Mouse (Mus musculus) left cerebral cortex, postnatal 14 days (tissue): ENCODE measurements at regions not wholly inside any gene's neighbourhood (a gene's known extent, or its start where the extent isn't known, plus 50 kb on each side); places are given as distances from the start of the nearest gene placed in this dataset.

Source experiments
- DNase-seq, 2 experiments: peaks; one replicate each; pipeline ENCODE4 v3.0.0; 2021 to 2022; ENCODE audit warnings: low spot score in 2 of 2, mixed read lengths in 1 of 2
- intact Hi-C: fragments of 180-260 bp; cut with DNase I; formaldehyde crosslinking; loops from one replicate; pipeline ENCODE4 v1.15.1; 2025

- no peak for DNase-seq
- intact Hi-C loops, result no loop called here
Measured at GRCm38 (mm10) chr1:72108678-72109077, 103.4 kb downstream of the Mreg start.

DNA sequence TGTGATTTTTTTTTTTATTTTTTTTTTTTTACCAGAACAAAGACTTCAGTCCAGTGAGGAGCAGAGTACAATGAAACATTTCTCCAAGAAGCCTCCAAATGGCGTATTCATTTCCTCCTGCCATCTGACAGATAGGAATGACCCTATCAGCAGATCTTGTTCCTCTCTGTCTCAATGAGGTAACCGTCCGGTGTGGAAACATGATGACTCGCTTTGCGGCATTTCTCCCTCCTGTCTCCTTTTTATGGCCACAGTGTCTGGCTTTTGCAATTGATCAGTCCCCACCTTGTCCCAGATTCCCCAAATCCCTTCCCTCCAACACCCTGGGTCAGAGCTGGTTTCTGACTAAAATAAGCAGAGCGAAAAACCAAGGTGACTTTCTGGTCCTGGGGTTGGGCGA, 105.0 kb downstream of the Mreg start:
- DNase-seq, result no peak
- intact Hi-C loops, result no loop called here

GRCm38 (mm10) chr1:72106655-72107054, 105.5 kb downstream of the Mreg start:
- no peak for DNase-seq
- intact Hi-C loops, result no loop called here

- intact Hi-C loops, result no loop called here
- DNase-seq, result no peak
Measured at GRCm38 (mm10) chr1:72105435-72106057, 106.6 kb downstream of the Mreg start.

DNA sequence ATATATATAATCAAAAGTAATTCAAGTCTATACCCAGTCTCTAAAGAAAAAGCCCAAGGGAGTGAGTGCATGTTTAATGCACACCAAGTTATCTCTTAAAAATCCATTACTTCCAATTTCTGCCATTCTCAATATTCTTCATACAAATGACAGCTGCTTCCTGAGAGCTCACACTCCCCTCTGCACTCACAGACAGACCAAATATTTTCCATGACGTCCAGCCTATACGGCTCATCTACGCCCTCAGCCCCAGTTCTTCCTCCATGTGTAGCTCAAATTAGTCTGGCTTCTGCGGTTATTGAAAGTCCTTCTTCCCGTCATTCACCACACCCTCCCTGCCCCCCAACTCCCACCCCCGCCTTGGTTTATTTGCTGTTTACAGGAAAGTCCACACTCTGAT, 108.1 kb downstream of the Mreg start:
- intact Hi-C loops, result no loop called here
- no peak for DNase-seq

- DNase-seq, result no peak
- intact Hi-C loops, result no loop called here
Measured at GRCm38 (mm10) chr1:72103387-72103786, 108.7 kb downstream of the Mreg start.

DNA sequence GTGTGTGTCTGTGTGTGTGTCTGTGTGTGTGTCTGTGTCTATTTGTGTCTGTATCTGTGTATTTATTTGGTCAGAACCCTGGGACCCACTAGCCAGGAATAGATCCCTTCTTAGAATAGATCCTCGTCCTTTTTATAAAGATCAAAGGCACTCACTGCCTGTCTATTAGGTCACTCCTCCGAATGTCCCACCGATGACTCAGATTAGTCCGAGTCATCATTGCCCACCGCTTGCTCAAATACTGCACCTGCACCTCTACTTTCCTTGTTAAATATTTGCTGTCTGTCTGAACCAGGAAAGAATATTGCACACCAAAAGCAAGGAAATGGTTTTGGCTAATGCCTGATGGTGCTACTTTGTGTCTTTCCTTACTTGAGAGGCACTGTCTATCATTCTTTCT, 112.7 kb downstream of the Mreg start:
- intact Hi-C loops, result no loop called here
- DNase-seq, result no peak

GRCm38 (mm10) chr1:72091344-72091743, 120.8 kb downstream of the Mreg start:
- DNase-seq, result no peak
- intact Hi-C loops, result no loop called here

DNA sequence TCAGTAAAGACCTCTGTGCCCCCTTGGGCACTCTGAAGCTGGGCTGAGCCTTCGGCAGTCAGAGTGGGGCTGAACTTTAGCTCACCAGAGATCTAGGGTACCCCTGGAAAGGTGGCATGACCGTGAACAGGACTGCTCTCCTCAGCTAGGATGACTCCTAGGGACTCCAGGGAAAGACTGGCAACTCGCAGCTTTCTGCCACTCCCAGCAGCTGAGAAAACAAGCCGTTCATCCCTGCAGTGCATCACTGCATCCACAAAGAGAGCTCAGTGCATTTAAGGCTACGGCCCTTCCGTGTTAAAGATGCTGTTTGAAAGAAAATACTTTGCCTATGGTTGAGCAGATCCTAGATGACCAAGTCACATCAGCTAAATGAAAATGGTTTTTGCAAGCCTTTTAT, 126.4 kb downstream of the Mreg start:
- intact Hi-C loops, result no loop called here
- no peak for DNase-seq

DNA sequence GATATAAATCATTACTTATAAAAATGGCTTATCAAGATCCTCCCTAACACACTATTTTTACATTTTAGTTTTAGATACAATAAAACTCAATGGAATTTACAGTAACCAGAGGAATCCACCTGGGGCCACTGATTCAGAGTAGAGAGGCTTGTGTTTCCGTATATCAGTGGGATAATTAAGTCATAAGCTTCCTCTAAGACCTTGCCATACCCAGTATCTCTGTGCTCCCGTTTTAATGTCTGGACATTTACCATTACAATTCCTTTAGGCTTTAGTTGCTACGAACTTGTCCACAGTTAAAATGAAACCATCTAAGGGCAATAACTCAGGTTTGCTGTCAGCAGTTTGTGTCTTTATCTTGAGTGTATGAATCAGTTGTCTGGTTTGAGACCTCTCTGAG, 127.9 kb downstream of the Mreg start:
- no peak for DNase-seq
- intact Hi-C loops, result no loop called here

DNA sequence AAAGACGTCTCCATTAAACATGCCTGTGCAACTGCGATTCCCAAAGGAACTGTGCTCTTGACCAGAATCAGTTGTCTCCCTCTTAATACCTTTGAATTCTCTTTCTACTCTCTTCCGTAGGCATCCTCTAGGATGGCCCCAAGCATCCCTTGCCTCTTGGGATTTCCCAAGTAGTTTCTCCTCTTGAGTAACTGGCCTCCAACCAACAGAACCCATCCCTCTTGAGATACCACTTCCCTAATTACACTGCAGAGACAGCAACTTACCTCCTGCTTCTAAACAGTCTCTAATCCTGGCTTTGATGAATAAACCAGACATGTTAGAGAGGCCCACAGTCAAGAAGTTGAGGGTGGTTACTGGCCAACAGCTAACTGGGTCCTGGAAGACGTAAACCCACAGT, 129.7 kb downstream of the Mreg start:
- intact Hi-C loops, result no loop called here
- DNase-seq, result no peak

DNA sequence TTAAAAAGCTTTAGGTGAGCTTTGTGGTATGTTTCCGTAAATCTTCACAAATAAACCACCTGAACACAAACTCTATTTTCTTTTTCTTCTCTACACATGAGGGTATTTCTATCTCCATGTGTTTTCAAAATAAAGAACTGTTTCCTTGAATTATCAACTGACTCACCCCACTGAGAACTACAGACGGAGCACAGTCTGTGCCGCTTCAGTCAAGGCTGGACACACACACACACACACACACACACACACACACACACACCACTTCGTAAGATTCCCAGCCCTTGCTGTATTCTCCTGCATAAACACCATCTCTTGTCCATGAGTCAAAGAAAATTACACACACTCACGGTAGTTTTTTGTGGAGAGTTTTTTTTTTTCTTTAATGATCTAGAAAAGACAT, 130.3 kb downstream of the Mreg start:
- intact Hi-C loops, result no loop called here
- no peak for DNase-seq

- intact Hi-C loops, result no loop called here
Measured at GRCm38 (mm10) chr1:72078926-72079550, 133.1 kb downstream of the Mreg start.

GRCm38 (mm10) chr1:72076341-72076740, 135.8 kb downstream of the Mreg start:
- DNase-seq, result no peak
- intact Hi-C loops, result no loop called here

More at GRCm38 (mm10) chr1:72078926-72079550, 133.1 kb downstream of the Mreg start:
- DNase-seq, result no peak

DNA sequence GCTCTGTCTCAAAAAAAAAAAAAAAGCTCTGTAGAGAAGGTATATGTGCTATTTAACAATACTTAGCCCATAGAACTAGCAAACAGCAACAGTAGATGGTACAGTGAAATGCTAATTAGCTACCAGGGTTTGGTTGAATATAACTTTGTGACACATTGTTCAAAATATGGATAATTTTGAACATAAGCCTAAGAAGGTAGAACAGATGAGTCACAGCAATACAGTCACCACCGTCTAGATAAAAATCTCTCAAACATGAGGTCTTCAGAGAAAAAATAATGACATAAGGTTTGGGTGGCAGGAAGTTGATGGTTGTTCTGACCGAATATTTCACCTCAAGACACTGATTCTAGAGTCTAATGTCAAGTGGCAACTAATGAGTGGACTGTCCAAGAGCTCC, 136.6 kb downstream of the Mreg start:
- intact Hi-C loops, result no loop called here
- no peak for DNase-seq

DNA sequence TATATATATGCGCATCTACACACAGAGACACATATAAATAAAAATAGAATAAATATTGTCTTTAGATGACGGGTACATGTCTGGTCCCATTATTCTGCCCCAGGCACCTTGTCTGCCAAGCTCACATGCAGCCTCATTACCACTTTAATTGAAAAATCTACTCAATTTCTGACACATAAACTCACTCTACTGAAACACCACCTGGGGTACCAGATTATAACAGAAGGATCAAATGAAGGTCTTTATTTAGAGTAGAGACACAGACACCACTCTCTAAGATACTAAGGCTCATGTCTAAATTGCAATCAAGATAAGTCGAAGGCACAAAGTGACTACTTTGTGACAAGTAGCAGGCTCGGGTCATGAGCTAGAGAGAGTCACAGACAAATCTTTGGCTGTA, 138.9 kb downstream of the Mreg start:
- intact Hi-C loops, result no loop called here
- no peak for DNase-seq

GRCm38 (mm10) chr1:72070489-72070888, 141.6 kb downstream of the Mreg start:
- intact Hi-C loops, result no loop called here
- DNase-seq, result no peak

DNA sequence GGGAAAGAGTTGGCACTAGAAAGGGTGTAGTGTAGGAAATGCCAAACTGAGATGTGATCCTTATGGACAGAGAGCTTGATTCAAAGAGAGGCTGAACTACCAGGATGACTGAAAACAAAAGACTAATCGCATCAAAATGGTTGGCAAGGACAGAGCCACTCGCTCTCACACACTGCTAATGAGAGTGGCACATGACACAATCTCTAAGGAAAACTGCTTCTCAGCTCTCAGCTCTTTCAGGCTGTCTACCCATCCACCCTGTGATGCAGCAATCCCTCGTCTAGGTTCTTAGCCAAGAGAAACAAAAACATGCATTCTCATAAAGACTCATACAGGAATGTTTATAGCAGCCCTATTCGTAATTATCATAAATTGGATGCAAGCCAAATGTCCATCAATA, 143.1 kb downstream of the Mreg start:
- DNase-seq, result no peak
- intact Hi-C loops, result no loop called here

GRCm38 (mm10) chr1:72065090-72065489, 147.0 kb downstream of the Mreg start:
- peak in 1 of 2 experiments; percentile 7 for DNase-seq
- intact Hi-C loops, result no loop called here

DNA sequence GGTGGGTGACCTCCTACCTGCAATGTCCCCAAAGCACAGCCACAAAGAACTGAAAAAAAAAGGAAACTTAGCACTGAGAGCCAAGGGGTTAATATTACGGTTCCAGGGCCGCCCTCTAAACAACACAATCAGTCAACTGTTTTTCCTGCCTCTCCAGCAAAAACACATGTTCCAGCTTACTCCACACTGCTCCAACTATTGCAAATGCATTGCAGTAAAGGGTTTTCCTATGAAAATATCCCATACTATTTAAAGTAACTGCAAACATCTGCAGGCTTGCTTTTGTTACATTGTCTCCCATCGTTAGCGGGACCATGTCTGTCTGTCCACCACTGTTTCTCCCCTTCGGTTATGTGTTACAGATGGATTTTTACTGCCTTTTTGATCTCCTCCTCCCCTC, 151.7 kb downstream of the Mreg start:
- no peak for DNase-seq
- intact Hi-C loops, result no loop called here

- intact Hi-C loops, result no loop called here
- DNase-seq, result no peak
Measured at GRCm38 (mm10) chr1:72058045-72058703, 153.9 kb downstream of the Mreg start.
